Mouse (Mus musculus) limb, embryonic 11.5 days (tissue): ENCODE measurements around the gene Atp13a5. TPM values are rescaled to one million over a fixed set of nuclear protein-coding genes. Genes with fewer than 3 reads are reported as not detected.

Source experiments
- ATAC-seq: fragments of 200-750 bp; cut with Nextera tagmentation; 2 replicates; pipeline ENCODE4 v1.8.0; 2017; ENCODE audit warnings: low read depth; ENCODE audit not compliant: insufficient number of reproducible peaks, low FRiP score, low TSS enrichment
- DNase-seq: peaks from one replicate; pipeline ENCODE4 v3.0.0-alpha.2; 2015; ENCODE audit warnings: low spot score
- H3K27ac ChIP-seq: fragments of 300-500 bp; sonication (generic); replicated peaks from 2 replicates; pipeline ENCODE4 v1.5.1; 2014; ENCODE audit warnings: low read depth, mild to moderate bottlenecking, low read length
- H3K27me3 ChIP-seq: fragments of 300-500 bp; sonication (generic); 2 replicates; pipeline ENCODE4 v1.6.1; 2014; ENCODE audit warnings: mild to moderate bottlenecking, low read length, mixed read lengths; ENCODE audit not compliant: control insufficient read depth, insufficient read depth
- H3K36me3 ChIP-seq: fragments of 300-500 bp; sonication (generic); 2 replicates; pipeline ENCODE4 v1.6.1; 2014; ENCODE audit warnings: mild to moderate bottlenecking, low read length, moderate library complexity, mixed read lengths; ENCODE audit not compliant: control insufficient read depth, insufficient read depth
- H3K4me1 ChIP-seq: fragments of 300-500 bp; sonication (generic); 2 replicates; pipeline ENCODE4 v1.6.1; 2014; ENCODE audit warnings: low read length, mixed read lengths; ENCODE audit not compliant: control insufficient read depth, insufficient read depth
- H3K4me2 ChIP-seq: fragments of 300-500 bp; sonication (generic); 2 replicates; pipeline ENCODE4 v1.6.1; 2014; ENCODE audit warnings: low read depth, mild to moderate bottlenecking, moderate library complexity; ENCODE audit not compliant: severe bottlenecking
- H3K4me3 ChIP-seq: fragments of 300-500 bp; sonication (generic); 2 replicates; pipeline ENCODE4 v1.5.1; 2014; ENCODE audit warnings: low read depth, low read length
- H3K9ac ChIP-seq: fragments of 300-500 bp; sonication (generic); 2 replicates; pipeline ENCODE4 v1.6.1; 2014; ENCODE audit warnings: mild to moderate bottlenecking, low read length
- H3K9me3 ChIP-seq: fragments of 300-500 bp; sonication (generic); 2 replicates; pipeline ENCODE4 v1.6.1; 2016; ENCODE audit warnings: low read length; ENCODE audit not compliant: control insufficient read depth
- WGBS: fragments of 180-500 bp; shearing (Covaris S2); extraction: QIAGEN DNeasy Blood & Tissue Kit; methylation state at CpG from one replicate; pipeline ENCODE4 v1.1.7; 2014; 5-methylcytosine and 5-hydroxymethylcytosine counted together
- polyA plus RNA-seq: library from polyadenylated mRNA; unstranded; fragments of >200 nt; fragmentation: Nextera tagmentation; extraction: Ambion mirVana; gene quantifications from 2 replicates; pipeline ENCODE4 v1.2.1, GENCODE M21; 2014

The Atp13a5 gene
- not detected in 2 replicates for polyA plus RNA-seq

GRCm38 (mm10) chr16:29378458-29378857 lies at the start of gene Atp13a5:
Gene Atp13a5 (minus strand): TSS chr16:29378732.
- Histone ChIP-seq H3K4me1 (no peaks in the 10 kb centered on the region), H3K9me3 (no peaks in the 10 kb centered on the region)
- no peak for DNase-seq

GRCm38 (mm10) chr16:29414822-29415221 lies 36.3 kb upstream of the Atp13a5 start:
- Histone ChIP-seq H3K36me3 (no peaks in the 10 kb centered on the region), H3K27me3 (no peaks in the 10 kb centered on the region), H3K4me2 (no peak overlapping the region), H3K9me3 (no peaks in the 10 kb centered on the region), H3K27ac (no peak overlapping the region), H3K4me1 (no peaks in the 10 kb centered on the region), H3K4me3 (no peak overlapping the region), H3K9ac (no peak overlapping the region)
- WGBS: 88% methylated on average over 6 of the region's 6 CpGs
- DNase-seq: no peak
- no peak for ATAC-seq

More at GRCm38 (mm10) chr16:29378458-29378857, at the start of gene Atp13a5:
- no peak within 1 kb of the TSS for H3K27ac ChIP-seq
- no peaks in the 10 kb centered on the region for H3K27me3 ChIP-seq
- no peak within 1 kb of the TSS for H3K4me2 ChIP-seq
- H3K4me3 ChIP-seq: no peak within 1 kb of the TSS
- H3K36me3 ChIP-seq: no peaks in the 10 kb centered on the region
- ATAC-seq: no peak
- no peak within 1 kb of the TSS for H3K9ac ChIP-seq
- 80% methylated on average over 4 of the region's 4 CpGs for WGBS

GRCm38 (mm10) chr16:29407319-29407718 lies 28.8 kb upstream of the Atp13a5 start:
- Histone ChIP-seq H3K9me3 (no peaks in the 10 kb centered on the region), H3K27me3 (no peaks in the 10 kb centered on the region), H3K4me3 (no peak overlapping the region), H3K4me1 (no peaks in the 10 kb centered on the region), H3K27ac (no peak overlapping the region), H3K4me2 (no peak overlapping the region), H3K36me3 (no peaks in the 10 kb centered on the region), H3K9ac (no peak overlapping the region)
- DNase-seq (no peak), ATAC-seq (no peak)
- WGBS: 94% methylated on average over 10 of the region's 10 CpGs

- 90% methylated on average over 2 of the region's 2 CpGs for WGBS
- DNase-seq (no peak), ATAC-seq (no peak)
- H3K9ac ChIP-seq: no peak overlapping the region
- no peaks in the 10 kb centered on the region for H3K27me3 ChIP-seq
- H3K4me2 ChIP-seq: no peak overlapping the region
- H3K27ac ChIP-seq: no peak overlapping the region
- no peak overlapping the region for H3K4me3 ChIP-seq
- no peaks in the 10 kb centered on the region for H3K36me3 ChIP-seq
- no peaks in the 10 kb centered on the region for H3K9me3 ChIP-seq
- H3K4me1 ChIP-seq: no peaks in the 10 kb centered on the region
These were observed 20.5 kb upstream of the Atp13a5 start for GRCm38 (mm10) chr16:29399079-29399478.

GRCm38 (mm10) chr16:29384781-29385180 lies 6.2 kb upstream of the Atp13a5 start:
- DNase-seq (no peak), ATAC-seq (no peak)
- H3K27me3 ChIP-seq: no peaks in the 10 kb centered on the region
- no peaks in the 10 kb centered on the region for H3K36me3 ChIP-seq
- no peaks in the 10 kb centered on the region for H3K4me1 ChIP-seq
- no peak overlapping the region for H3K4me2 ChIP-seq
- H3K9me3 ChIP-seq: no peaks in the 10 kb centered on the region
- H3K9ac ChIP-seq: no peak overlapping the region
- no peak overlapping the region for H3K27ac ChIP-seq
- no peak overlapping the region for H3K4me3 ChIP-seq
- 86% methylated on average over 4 of the region's 4 CpGs for WGBS

GRCm38 (mm10) chr16:29374636-29375035 lies 3.9 kb downstream of the Atp13a5 start:
- Histone ChIP-seq H3K4me1 (no peaks in the 10 kb centered on the region), H3K27ac (no peak overlapping the region), H3K9ac (no peak overlapping the region), H3K27me3 (no peaks in the 10 kb centered on the region), H3K9me3 (no peaks in the 10 kb centered on the region), H3K4me3 (no peak overlapping the region), H3K36me3 (no peaks in the 10 kb centered on the region), H3K4me2 (no peak overlapping the region)
- no peak for ATAC-seq
- DNase-seq: no peak
- WGBS: 90% methylated on average over 8 of the region's 8 CpGs

GRCm38 (mm10) chr16:29331351-29332044 lies 47.0 kb downstream of the Atp13a5 start:
- H3K4me2 ChIP-seq: no peak overlapping the region
- H3K27ac ChIP-seq: no peak overlapping the region
- 85% methylated on average over 3 of the region's 3 CpGs for WGBS
- DNase-seq (peak; percentile 30), ATAC-seq (peak; percentile 44; the same call in 1 of the 2 replicates)
- no peak overlapping the region for H3K9ac ChIP-seq
- no peaks in the 10 kb centered on the region for H3K36me3 ChIP-seq
- no peaks in the 10 kb centered on the region for H3K9me3 ChIP-seq
- H3K4me1 ChIP-seq: peaks cover 5% of the 10 kb centered on the region; the same call in 1 of the 2 replicates
- no peaks in the 10 kb centered on the region for H3K27me3 ChIP-seq
- no peak overlapping the region for H3K4me3 ChIP-seq

- H3K36me3 ChIP-seq: no peaks in the 10 kb centered on the region
- DNase-seq: no peak
- 81% methylated on average over 5 of the region's 5 CpGs for WGBS
- H3K4me2 ChIP-seq: no peak overlapping the region
- H3K4me1 ChIP-seq: peaks cover 5% of the 10 kb centered on the region; the same call in 1 of the 2 replicates
- H3K27me3 ChIP-seq: no peaks in the 10 kb centered on the region
- ATAC-seq: no peak
- no peak overlapping the region for H3K9ac ChIP-seq
- H3K4me3 ChIP-seq: no peak overlapping the region
- H3K9me3 ChIP-seq: no peaks in the 10 kb centered on the region
- H3K27ac ChIP-seq: no peak overlapping the region
These were observed 47.6 kb downstream of the Atp13a5 start for GRCm38 (mm10) chr16:29330948-29331347.

- no peak for DNase-seq
- no peak overlapping the region for H3K4me3 ChIP-seq
- H3K27me3 ChIP-seq: no peaks in the 10 kb centered on the region
- H3K9ac ChIP-seq: no peak overlapping the region
- H3K36me3 ChIP-seq: no peaks in the 10 kb centered on the region
- no peak for ATAC-seq
- no peak overlapping the region for H3K27ac ChIP-seq
- no peaks in the 10 kb centered on the region for H3K9me3 ChIP-seq
- 85% methylated on average over 2 of the region's 2 CpGs for WGBS
- peaks cover 5% of the 10 kb centered on the region; the same call in 1 of the 2 replicates for H3K4me1 ChIP-seq
- H3K4me2 ChIP-seq: no peak overlapping the region
These were observed 49.3 kb downstream of the Atp13a5 start for GRCm38 (mm10) chr16:29329213-29329612.
